Mouse (Mus musculus) megakaryocyte, embryonic 14.5 days (primary cell): Measurements from ENCODE around the gene Rgmb.

Source experiments
- FLI1 ChIP-seq: IDR thresholded peaks from 2 replicates; pipeline ENCODE4 v1.6.1; 2012; ENCODE audit warnings: low read length, inconsistent platforms, mixed read lengths
- GATA1 ChIP-seq: IDR thresholded peaks from 3 replicates; pipeline ENCODE4 v1.6.1; 2012; ENCODE audit warnings: mixed read lengths, low read length, inconsistent platforms, borderline replicate concordance

- TF ChIP-seq GATA1 (no peak), FLI1 (no peak)
These were observed 10.7 kb downstream of the Rgmb start for GRCm38 (mm10) chr17:15820146-15820545.
